Mouse (Mus musculus) myocyte (in vitro differentiated cells): Measurements from ENCODE around the gene Gpr4.

Experiments
- CEBPB ChIP-seq: IDR thresholded peaks from 2 replicates; pipeline ENCODE4 v1.6.1; 2011; ENCODE audit warnings: mild to moderate bottlenecking, moderate library complexity; ENCODE audit not compliant: poor library complexity, insufficient read depth, severe bottlenecking
- E2F4 ChIP-seq: IDR thresholded peaks from one replicate; pipeline ENCODE4 v1.6.1; 2011; ENCODE audit warnings: mild to moderate bottlenecking, control low read depth, moderate library complexity; ENCODE audit not compliant: insufficient read depth
- MAX ChIP-seq: IDR thresholded peaks from one replicate; pipeline ENCODE4 v1.6.1; 2011; ENCODE audit warnings: low read depth, mild to moderate bottlenecking, control low read depth
- MYOD1 ChIP-seq, 3 experiments: IDR thresholded peaks; one replicate each; pipeline ENCODE4 v1.6.1; 2011; ENCODE audit warnings: control low read depth in 2 of 3, low read depth in 2 of 3, mild to moderate bottlenecking in 2 of 3, moderate library complexity in 1 of 3; ENCODE audit not compliant: insufficient read length in 2 of 3, control insufficient read depth in 1 of 3
- MYOG ChIP-seq, 3 experiments: IDR thresholded peaks; one replicate each; pipeline ENCODE4 v1.6.1; 2011; ENCODE audit warnings: control low read depth in 2 of 3, low read depth in 2 of 3, mild to moderate bottlenecking in 2 of 3; ENCODE audit not compliant: insufficient read length in 2 of 3, control insufficient read depth in 1 of 3, insufficient read depth in 1 of 3
- POLR2A ChIP-seq: IDR thresholded peaks from one replicate; pipeline ENCODE4 v1.6.1; 2011; ENCODE audit warnings: low read depth, mild to moderate bottlenecking, control low read depth, moderate library complexity; ENCODE audit not compliant: insufficient read length
- POLR2AphosphoS2 ChIP-seq: IDR thresholded peaks from one replicate; pipeline ENCODE4 v1.6.1; 2011; ENCODE audit warnings: low read depth, control low read depth; ENCODE audit not compliant: insufficient read length
- REST ChIP-seq: IDR thresholded peaks from one replicate; pipeline ENCODE4 v1.6.1; 2011; ENCODE audit warnings: mild to moderate bottlenecking, control low read depth, moderate library complexity; ENCODE audit not compliant: insufficient read depth, insufficient read length
- SRF ChIP-seq: IDR thresholded peaks from one replicate; pipeline ENCODE4 v1.6.1; 2011; ENCODE audit warnings: low read depth; ENCODE audit not compliant: control insufficient read depth, insufficient read length
- TCF12 ChIP-seq: IDR thresholded peaks from one replicate; pipeline ENCODE4 v1.6.1; 2011; ENCODE audit warnings: mild to moderate bottlenecking, control low read depth; ENCODE audit not compliant: poor library complexity, insufficient read depth, severe bottlenecking
- TCF3 ChIP-seq: IDR thresholded peaks from one replicate; pipeline ENCODE4 v1.6.1; 2011; ENCODE audit warnings: low read depth, control low read depth; ENCODE audit not compliant: insufficient read length
- USF1 ChIP-seq: IDR thresholded peaks from one replicate; pipeline ENCODE4 v1.6.1; 2011; ENCODE audit warnings: low read depth, mild to moderate bottlenecking, control low read depth, moderate library complexity

DNA sequence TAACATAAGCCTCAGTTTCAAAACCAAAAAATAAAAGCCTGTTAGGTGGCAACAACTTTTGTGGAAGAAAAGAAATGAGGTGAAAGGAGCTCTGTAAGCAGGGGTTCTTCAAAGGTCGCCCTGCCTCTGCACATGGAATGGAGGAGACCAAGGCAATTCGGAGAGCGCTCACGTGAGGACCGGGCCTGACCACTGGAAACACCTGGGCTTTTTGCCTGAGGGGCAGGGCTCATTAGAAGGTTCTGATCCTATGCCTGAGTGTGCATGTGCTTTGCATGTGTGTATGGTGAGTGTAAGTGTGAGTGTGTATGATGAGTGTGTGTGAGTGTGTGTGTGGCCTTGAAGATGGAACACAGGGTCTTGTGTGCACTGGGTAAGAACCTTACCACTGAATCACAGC is 18.6 kb downstream of the Gpr4 start:
- TF ChIP-seq E2F4 (no peak), USF1 (no peak), POLR2A (no peak), MAX (no peak), MYOD1 (IDR thresholded peaks at IDR 0.05; ENCODE audit: control insufficient read depth in 1 of 3, insufficient read length in 2 of 3, low read depth in 2 of 3) (no peak), POLR2AphosphoS2 (no peak), REST (no peak), TCF12 (no peak), CEBPB (no peak), MYOG (IDR thresholded peaks at IDR 0.05; ENCODE audit: control insufficient read depth in 1 of 3, insufficient read depth in 1 of 3, insufficient read length in 2 of 3, low read depth in 2 of 3) (no peak), SRF (no peak), TCF3 (no peak)
